Mouse (Mus musculus) bone marrow, adult 2 months (tissue): ENCODE measurements at regions not wholly inside any gene's neighbourhood (a gene's known extent, or its start where the extent isn't known, plus 50 kb on each side); places are given as distances from the start of the nearest gene placed in this dataset.

ENCODE experiments used
- CTCF ChIP-seq: fragments of 200-500 bp; IDR thresholded peaks from 2 replicates; pipeline ENCODE4 v1.5.1; 2011; ENCODE audit warnings: low read length, control low read depth; ENCODE audit not compliant: control insufficient read depth, insufficient read depth
- POLR2A ChIP-seq: fragments of 200-500 bp; IDR thresholded peaks from 2 replicates; pipeline ENCODE4 v1.6.1; 2011; ENCODE audit warnings: low read depth, mild to moderate bottlenecking, control low read depth, low read length, borderline replicate concordance; ENCODE audit not compliant: control insufficient read depth

GRCm38 (mm10) chr8:127834006-127834405, 524.4 kb upstream of the Nrp1 start:
- TF ChIP-seq CTCF: no peak
- no peak for TF ChIP-seq POLR2A
